Mouse (Mus musculus) liver, adult 2 months (tissue): ENCODE measurements around the gene Upk1a. TPM values are rescaled to one million over a fixed set of nuclear protein-coding genes. Genes with fewer than 3 reads are reported as not detected.

Experiments used
- DNase-seq: peaks from one replicate; pipeline ENCODE4 v3.0.0-alpha.2; 2011; ENCODE audit warnings: low read depth, low spot score; ENCODE audit errors: extremely low read depth
- H3K27ac ChIP-seq: fragments of 200-500 bp; replicated peaks from 2 replicates; pipeline ENCODE4 v1.5.1; 2012; ENCODE audit warnings: low read depth, mild to moderate bottlenecking, control low read depth, inconsistent platforms, low read length; ENCODE audit not compliant: insufficient read depth
- H3K27me3 ChIP-seq: fragments of 200-500 bp; 2 replicates; pipeline ENCODE4 v1.6.1; 2012; ENCODE audit warnings: mild to moderate bottlenecking, moderate library complexity, low read length, inconsistent platforms; ENCODE audit not compliant: control insufficient read depth, insufficient read depth
- H3K36me3 ChIP-seq: fragments of 200-500 bp; 2 replicates; pipeline ENCODE4 v1.6.1; 2012; ENCODE audit warnings: low read length, inconsistent platforms; ENCODE audit not compliant: control insufficient read depth, insufficient read depth
- H3K4me1 ChIP-seq: fragments of 200-500 bp; 2 replicates; pipeline ENCODE4 v1.6.1; 2011; ENCODE audit warnings: low read length; ENCODE audit not compliant: control insufficient read depth, insufficient read depth
- H3K4me3 ChIP-seq: fragments of 200-500 bp; 2 replicates; pipeline ENCODE4 v1.5.1; 2011; ENCODE audit warnings: low read depth, mild to moderate bottlenecking, control low read depth, low read length, moderate library complexity; ENCODE audit not compliant: insufficient read depth
- H3K79me2 ChIP-seq: fragments of 200-500 bp; 2 replicates; pipeline ENCODE4 v1.6.1; 2012; ENCODE audit warnings: inconsistent platforms, mild to moderate bottlenecking, low read length, moderate library complexity; ENCODE audit not compliant: control insufficient read depth, insufficient read depth
- H3K9ac ChIP-seq: fragments of 200-500 bp; 2 replicates; pipeline ENCODE4 v1.6.1; 2012; ENCODE audit warnings: low read depth, mild to moderate bottlenecking, control low read depth, inconsistent platforms, low read length
- CTCF ChIP-seq: fragments of 200-500 bp; IDR thresholded peaks from 2 replicates; pipeline ENCODE4 v1.5.1; 2011; ENCODE audit warnings: low read depth, low read length, control low read depth
- POLR2A ChIP-seq: fragments of 200-500 bp; IDR thresholded peaks from 2 replicates; pipeline ENCODE4 v1.6.1; 2011; ENCODE audit warnings: low read length, control low read depth; ENCODE audit not compliant: insufficient read depth; ENCODE audit errors: extremely low read depth
- WGBS: fragments of 180-500 bp; shearing (Covaris S2); methylation state at CpG from one replicate; pipeline ENCODE4 v1.1.7; 2018; 5-methylcytosine and 5-hydroxymethylcytosine counted together
- polyA plus RNA-seq: library from polyadenylated mRNA; depleted of rRNA; stranded (reverse); fragments of >200 nt; gene quantifications from 2 replicates; pipeline ENCODE4 v1.2.3, GENCODE M21; 2012
- total RNA-seq: library from RNA; depleted of rRNA; stranded (reverse); fragments of >200 nt; gene quantifications from 2 replicates; pipeline ENCODE4 v1.2.3, GENCODE M21; 2014

The Upk1a gene
- total and polyA plus RNA-seq, 2 experiments = 0.23 TPM; not detected in 1

- no peak overlapping the region for H3K27ac ChIP-seq
- TF ChIP-seq CTCF (peak; percentile 84), POLR2A (no peak)
- H3K27me3 ChIP-seq = no peaks in the 10 kb centered on the region
- H3K9ac ChIP-seq = no peak overlapping the region
- DNase-seq = peak; percentile 28
- H3K79me2 ChIP-seq = no peaks in the 10 kb centered on the region
- no peaks in the 10 kb centered on the region for H3K36me3 ChIP-seq
- H3K4me1 ChIP-seq = no peaks in the 10 kb centered on the region
- 32% methylated on average over 8 of the region's 8 CpGs for WGBS
- H3K4me3 ChIP-seq = no peak overlapping the region
These were observed 4.8 kb downstream of the Upk1a start for GRCm38 (mm10) chr7:30607706-30608309.

GRCm38 (mm10) chr7:30604944-30605343 lies 7.7 kb downstream of the Upk1a start:
- TF ChIP-seq CTCF (no peak), POLR2A (no peak)
- no peak for DNase-seq
- Histone ChIP-seq H3K4me3 (no peak overlapping the region), H3K4me1 (peaks cover 4% of the 10 kb centered on the region; the same call in 1 of the 2 replicates), H3K79me2 (no peaks in the 10 kb centered on the region), H3K9ac (no peak overlapping the region), H3K27ac (no peak overlapping the region), H3K27me3 (no peaks in the 10 kb centered on the region), H3K36me3 (no peaks in the 10 kb centered on the region)
- 85% methylated on average over 8 of the region's 8 CpGs for WGBS

- Histone ChIP-seq H3K27me3 (no peaks in the 10 kb centered on the region), H3K36me3 (no peaks in the 10 kb centered on the region), H3K27ac (no peak overlapping the region), H3K4me3 (no peak overlapping the region), H3K79me2 (no peaks in the 10 kb centered on the region), H3K4me1 (peaks cover 4% of the 10 kb centered on the region; the same call in 1 of the 2 replicates), H3K9ac (no peak overlapping the region)
- TF ChIP-seq CTCF (no peak), POLR2A (no peak)
- WGBS = 67% methylated on average over 8 of the region's 8 CpGs
- no peak for DNase-seq
These were observed 8.2 kb downstream of the Upk1a start for GRCm38 (mm10) chr7:30604424-30604823.

- Histone ChIP-seq H3K4me1 (peaks cover 4% of the 10 kb centered on the region; the same call in 1 of the 2 replicates), H3K27me3 (no peaks in the 10 kb centered on the region), H3K36me3 (no peaks in the 10 kb centered on the region), H3K27ac (no peak overlapping the region), H3K4me3 (no peak overlapping the region), H3K9ac (no peak overlapping the region), H3K79me2 (no peaks in the 10 kb centered on the region)
- TF ChIP-seq POLR2A = no peak
- TF ChIP-seq CTCF = no peak
- no peak for DNase-seq
- WGBS = 37% methylated on average over 3 of the region's 3 CpGs
These were observed 10.1 kb downstream of the Upk1a start for GRCm38 (mm10) chr7:30602583-30602982.

GRCm38 (mm10) chr7:30600651-30601050 lies 12.0 kb downstream of the Upk1a start:
- no peak overlapping the region for H3K4me3 ChIP-seq
- peaks cover 4% of the 10 kb centered on the region; the same call in 1 of the 2 replicates for H3K4me1 ChIP-seq
- no peaks in the 10 kb centered on the region for H3K36me3 ChIP-seq
- no peaks in the 10 kb centered on the region for H3K79me2 ChIP-seq
- DNase-seq = no peak
- H3K27ac ChIP-seq = no peak overlapping the region
- 65% methylated on average over 7 of the region's 7 CpGs for WGBS
- H3K27me3 ChIP-seq = no peaks in the 10 kb centered on the region
- no peak overlapping the region for H3K9ac ChIP-seq
- TF ChIP-seq CTCF (no peak), POLR2A (no peak)

GRCm38 (mm10) chr7:30599933-30600353 lies 12.7 kb downstream of the Upk1a start:
- under 1% methylated on average over 16 of the region's 16 CpGs for WGBS
- H3K4me3 ChIP-seq = no peak overlapping the region
- H3K9ac ChIP-seq = no peak overlapping the region

More at GRCm38 (mm10) chr7:30599933-30600353, 12.7 kb downstream of the Upk1a start:
- Histone ChIP-seq H3K27me3 (no peaks in the 10 kb centered on the region), H3K4me1 (peaks cover 4% of the 10 kb centered on the region; the same call in 1 of the 2 replicates), H3K27ac (no peak overlapping the region), H3K36me3 (no peaks in the 10 kb centered on the region), H3K79me2 (no peaks in the 10 kb centered on the region)
- DNase-seq = peak; percentile 92
- TF ChIP-seq CTCF (no peak), POLR2A (no peak)
